Mouse (Mus musculus): ENCODE results near the gene Mtor.

Mtor gene

DNA sequence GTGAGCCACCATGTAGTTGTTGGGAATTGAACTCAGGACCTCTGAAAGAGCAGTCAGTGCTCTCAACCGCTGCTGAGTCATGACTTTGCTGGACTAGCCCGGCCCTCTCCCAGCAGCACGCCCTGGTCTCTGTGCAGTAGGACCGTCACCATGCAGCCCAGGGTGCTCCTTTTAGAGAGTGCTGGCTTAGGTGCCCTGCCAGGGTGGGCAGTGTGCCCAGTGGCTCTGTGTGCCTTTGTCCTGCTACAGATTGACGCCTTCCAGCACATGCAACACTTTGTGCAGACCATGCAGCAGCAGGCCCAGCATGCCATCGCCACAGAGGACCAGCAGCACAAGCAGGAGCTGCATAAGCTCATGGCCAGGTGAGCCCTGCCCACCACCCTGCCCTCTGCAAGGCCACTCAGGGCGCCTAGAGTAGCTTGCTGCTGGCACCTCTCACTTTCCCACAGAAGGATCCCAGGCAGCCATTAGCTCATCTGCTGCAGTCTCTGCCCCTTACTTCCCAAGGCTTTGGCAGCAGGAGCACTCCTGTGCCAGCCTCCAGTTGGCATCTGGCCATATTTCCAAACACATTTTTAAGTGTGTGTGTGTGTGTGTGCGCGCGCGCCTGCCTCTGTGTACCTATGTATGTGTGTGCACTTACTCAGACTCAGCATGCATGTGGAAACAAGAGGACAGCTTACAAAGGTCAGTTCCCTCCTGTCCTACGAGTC, 85.4 kb downstream of the Mtor start:
- DNase-seq = no peak

DNA sequence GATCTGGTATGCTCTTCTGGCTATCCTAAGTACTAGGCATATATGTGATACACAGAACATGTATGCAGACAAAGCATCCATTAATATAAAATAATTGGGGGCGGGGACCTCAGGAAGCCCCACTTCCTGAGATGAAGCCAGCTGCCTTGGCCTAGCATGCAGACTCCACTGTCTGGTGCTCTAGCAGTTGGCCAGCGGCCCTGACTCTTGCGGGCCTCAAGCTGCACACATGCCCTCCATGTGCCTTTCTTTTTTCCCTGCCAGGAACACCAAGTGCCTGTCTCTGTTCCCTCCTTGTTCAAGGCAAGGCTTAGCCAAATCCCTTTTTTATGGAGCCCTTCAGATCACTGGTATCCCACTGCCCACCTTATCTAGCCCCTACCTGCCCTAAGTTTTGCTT, 87.5 kb downstream of the Mtor start:
- DNase-seq = no peak

DNA sequence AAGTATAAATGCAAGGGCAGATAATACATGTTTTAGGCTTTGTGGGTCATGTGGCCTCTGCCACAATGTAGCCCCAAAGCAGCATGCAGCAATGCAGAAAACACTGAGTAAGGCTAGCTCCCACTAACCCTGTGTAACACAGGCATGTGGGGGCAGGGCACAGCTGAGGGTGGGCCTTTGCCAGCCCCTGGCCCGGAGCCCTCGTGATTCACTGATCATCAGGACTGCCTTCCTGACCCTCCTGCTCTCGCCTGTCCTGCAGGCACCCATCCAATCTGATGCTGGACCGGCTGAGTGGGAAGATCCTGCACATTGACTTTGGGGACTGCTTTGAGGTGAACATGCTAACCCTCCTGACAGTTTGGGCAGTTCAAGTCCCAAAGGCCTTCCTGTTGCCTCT, 100.7 kb downstream of the Mtor start:
- DNase-seq = no peak

DNA sequence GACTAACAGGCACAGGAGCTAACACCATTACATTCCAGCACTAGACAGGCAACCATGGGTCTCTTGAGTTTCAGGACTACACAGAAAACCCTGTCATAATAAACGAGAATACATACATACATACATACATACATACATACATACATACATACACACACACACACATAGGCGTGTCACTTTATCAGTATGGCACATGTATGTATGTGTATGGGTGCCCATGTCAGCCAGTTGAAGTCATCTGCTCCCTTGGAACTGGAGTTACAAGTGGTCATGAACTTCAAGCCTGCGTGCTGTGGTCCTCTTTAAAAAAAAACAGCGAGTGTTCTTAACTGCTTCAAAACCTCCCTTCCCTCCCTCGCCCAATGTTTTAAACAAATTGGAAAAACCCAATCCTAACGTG, 109.4 kb downstream of the Mtor start:
- DNase-seq = no peak

DNA sequence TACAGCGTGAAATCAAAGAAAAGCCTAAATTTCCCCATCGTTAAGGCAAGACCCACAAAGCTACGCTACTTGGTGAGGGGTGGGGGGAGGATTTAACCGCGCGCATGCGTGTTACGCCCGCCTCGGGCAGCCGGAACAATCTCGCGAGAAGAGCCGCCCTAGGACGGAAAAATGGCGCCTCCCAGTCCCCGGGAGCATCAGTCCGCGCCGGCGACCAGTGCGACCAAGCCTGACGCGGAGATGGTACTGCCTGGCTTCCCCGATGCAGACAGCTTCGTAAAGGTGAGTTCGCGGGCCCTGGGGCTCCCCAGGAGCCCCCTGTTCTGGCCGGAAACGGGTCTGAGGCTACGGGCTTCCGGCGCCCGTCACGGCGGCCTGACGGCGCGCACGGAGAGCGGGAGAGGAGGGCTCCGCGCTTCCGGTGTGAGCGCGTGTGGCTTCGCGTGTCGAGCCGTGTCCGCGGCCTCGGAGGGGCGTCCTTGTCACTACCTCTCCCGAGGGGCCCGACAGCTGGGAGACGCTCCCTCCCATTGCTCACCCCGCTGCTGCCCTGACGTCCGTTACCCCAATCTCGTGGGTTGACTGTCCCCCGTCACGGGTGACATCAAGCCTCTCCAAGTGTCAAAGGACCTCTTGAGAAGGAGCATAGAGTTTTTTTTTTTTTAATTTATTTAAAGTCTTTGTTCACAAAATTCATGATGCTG, 110.0 kb downstream of the Mtor start, which contains the start of gene Exosc10:
TSS of gene Exosc10 (plus strand) at position 133 of the 704 bp plus-strand sequence.
- peak; percentile 88 for DNase-seq

DNA sequence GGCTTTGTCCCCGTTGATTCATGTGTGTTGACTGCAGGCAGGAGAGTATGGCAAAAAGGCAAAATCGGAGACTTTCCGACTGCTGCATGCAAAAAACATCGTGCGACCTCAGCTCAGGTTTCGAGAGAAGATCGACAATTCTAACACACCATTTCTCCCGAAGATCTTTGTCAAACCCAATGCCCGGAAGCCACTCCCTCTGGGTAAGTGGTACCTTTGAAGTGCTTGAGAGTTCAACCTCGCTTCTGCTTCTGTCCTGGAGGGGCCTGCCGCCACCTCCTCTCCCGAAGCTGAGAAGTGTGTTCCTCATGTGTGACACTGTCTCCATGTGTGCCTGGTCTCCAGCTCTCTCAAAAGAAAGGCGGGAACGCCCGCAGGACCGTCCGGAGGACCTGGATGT, 114.3 kb downstream of the Mtor start:
- no peak for DNase-seq

DNA sequence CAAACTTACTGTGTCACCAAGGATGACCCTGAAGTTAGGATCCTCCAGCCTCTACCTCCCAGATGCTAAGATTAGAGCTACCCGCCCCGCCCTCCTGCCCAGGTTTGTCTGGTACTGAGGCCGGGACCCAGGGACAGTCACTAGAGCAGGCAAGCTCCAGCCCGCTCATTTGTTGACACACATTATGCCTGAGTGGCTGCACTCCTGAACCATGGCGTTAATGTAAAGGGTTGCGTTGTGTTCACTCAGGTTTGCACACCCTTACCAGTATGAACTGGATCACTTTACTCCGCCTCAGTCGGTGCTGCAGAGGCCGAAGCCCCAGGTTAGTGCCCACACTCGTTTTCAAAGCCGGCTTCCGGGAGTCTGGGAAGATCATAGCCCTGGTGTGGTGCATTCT, 115.2 kb downstream of the Mtor start:
- no peak for DNase-seq

DNA sequence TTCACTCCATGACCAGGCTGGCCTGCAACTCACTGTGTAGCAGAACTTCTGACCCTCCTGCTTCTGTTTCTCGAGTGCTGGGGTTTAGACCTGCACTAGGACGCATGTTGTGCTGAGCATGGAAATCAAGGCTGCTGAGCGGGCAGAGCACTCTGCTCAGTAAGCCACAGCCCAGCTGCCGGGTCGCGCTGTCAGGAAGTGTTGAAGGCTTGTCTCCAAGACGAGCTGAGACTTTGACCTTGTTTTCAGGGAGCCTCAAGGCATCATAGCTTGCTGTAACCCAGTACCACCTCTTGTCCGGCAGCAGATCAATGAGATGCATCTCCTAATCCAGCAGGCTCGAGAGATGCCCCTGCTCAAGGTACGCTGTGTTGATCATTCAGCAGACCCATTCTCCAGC, 121.7 kb downstream of the Mtor start:
- no peak for DNase-seq

DNA sequence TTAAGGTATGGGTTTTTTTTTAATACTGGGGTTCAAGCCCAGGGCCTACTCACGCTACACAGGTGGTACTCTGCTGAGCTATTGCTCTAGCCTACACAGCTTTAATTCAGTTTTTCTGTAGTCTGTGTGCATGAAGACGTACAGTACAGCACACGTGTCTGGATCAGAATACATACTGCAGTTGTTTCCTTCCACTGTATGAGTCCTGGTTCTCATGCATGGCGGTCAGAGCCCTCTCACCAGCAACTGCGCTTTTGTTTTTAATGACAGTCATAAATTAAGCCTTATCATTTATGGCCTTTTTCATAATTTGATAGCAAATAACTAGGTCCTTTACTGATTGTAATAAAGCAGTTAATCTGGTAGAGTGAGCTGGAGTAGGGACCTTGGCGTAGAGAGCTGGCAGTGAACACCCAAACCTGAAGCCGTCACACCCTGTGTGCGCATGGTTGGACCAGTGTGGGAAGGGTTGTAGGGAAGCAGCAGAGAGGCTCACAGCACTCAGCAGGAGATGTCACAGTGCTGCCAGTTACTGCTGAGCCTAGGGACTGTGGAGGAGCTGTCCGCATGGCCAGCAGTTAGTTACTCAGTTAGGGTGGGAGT, 122.4 kb downstream of the Mtor start:
- no peak for DNase-seq

DNA sequence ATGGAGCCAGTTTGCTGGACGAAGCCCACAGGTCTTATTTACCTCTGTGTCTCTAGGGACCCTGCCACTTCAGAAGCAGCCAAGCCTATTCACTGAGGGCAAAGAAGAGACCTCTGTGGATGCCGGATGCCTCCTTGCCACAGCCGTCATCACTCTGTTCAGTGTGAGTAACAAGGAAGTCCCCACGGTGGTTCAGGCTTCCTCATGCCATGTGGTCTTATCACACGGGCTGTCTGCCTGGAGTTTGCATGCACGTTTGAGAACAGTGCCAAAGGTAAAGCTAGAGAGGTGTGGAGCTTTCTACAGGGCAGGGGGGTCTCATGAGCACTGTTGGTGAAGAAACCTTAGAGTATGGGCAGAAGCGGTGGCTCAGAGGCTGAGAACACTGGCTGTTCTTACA, 124.8 kb downstream of the Mtor start:
- no peak for DNase-seq

DNA sequence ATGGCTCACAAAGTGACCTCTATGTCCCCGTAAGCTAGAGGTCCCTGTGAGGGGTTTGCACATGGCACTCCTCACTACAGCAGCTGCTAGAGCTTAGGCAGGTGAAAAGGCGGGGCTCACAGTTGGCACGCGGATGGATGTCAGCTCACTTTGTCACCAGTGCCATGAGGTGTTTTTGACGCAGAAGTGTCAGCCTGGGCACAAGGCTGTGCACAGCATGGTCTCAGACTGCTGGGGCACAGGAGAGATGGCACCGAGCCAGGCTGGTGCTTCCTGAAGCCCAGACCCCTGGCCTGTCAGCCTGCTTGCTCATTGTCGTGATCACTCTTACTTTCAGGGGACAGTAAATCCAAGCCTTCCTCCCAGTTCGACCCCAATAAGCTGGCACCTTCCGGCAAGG, 132.4 kb downstream of the Mtor start:
- no peak for DNase-seq

DNA sequence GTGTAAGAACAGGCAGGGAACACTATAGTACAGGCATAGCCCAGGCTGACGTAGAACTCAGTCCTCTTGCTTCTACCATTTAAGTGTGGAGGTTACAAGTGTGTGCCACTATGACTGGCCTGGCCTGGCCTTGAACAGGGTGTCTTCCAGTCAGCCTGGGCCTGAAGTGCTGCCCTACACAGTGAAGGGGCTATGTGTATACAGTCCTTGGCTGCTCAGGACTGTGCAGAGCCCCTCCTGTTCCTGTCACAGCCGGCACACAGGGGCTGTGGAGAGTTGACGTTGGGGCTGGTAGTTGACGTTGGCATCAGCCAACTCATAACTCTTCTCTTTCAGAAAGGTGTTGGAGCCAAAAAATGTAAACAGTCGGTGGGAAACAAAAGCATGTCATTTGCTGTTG, 133.0 kb downstream of the Mtor start:
- no peak for DNase-seq

DNA sequence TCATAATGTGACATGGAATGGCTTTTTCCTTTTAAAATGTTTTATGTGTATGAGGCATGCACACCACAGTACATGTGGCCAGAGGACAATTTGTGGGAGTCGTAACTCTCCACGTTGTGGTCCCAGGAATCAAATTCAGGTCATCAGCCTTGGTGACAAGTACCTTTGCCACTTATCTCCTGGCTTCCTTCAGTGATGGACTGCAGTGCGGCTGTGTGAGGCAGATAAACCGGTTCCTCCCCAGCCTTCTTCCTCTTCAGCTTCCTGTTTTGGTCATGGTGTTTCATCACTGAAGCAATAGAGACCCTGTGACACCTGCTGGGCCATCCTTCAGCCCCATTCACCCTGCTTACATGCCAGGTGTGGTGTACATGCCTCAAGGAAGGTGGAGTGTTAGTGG, 134.8 kb downstream of the Mtor start:
- no peak for DNase-seq

DNA sequence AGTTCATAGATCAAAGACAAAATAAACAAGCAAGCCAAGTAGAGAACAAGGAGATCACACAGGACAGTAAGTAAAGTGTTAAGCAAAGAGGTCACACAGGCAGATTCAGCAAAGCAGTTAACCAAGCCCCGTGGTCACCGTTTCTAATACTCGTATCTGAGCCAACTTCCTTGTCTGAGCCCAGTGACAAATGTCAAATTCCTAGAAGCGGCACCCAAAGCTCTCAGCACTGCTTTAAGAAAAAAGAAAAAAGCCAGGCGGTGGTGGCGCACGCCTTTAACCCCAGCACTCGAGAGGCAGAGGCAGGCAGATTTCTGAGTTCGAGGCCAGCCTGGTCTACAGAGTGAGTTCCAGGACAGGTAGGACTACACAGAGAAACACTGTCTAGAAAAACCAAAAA, 138.2 kb downstream of the Mtor start:
- no peak for DNase-seq

DNA sequence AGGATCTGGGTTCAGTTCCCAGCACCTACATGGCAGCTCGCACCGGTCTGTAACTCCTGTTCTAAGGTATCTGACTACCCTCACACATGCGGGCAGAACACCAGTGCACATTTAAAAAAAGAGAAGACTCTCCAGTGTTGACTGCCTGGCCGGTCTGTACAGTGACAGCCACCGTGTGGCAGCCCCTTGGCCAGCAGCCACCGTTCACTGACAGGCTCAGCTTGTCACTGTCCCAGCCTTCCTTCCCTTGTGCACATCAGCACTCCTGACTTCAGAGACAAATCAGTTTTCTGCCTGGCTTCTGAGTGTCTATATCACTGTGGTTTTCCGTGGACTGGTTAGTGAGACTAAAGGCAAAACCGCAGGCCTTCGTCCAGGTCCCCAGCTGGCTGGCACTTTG, 140.4 kb downstream of the Mtor start:
- DNase-seq = no peak

DNA sequence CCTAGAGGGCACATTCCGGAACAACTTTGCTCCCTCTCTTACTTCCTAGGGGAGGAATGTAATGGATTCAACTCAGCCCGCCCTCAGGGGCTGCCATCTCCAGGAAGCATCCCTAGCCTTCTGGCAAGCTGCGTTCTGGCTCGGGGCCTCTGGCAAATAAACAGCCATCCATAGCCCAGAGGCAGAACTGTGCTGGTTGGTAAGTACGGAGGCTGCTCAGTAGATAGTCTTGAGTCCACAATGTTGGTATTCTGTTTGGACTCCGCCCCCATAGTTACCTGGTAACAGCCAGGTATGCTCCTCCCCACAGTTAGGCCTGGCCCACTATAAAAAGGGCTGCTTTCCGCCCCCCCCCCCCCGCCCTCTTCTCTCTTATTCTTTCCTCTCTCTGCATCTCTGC, 141.2 kb downstream of the Mtor start:
- DNase-seq = no peak

DNA sequence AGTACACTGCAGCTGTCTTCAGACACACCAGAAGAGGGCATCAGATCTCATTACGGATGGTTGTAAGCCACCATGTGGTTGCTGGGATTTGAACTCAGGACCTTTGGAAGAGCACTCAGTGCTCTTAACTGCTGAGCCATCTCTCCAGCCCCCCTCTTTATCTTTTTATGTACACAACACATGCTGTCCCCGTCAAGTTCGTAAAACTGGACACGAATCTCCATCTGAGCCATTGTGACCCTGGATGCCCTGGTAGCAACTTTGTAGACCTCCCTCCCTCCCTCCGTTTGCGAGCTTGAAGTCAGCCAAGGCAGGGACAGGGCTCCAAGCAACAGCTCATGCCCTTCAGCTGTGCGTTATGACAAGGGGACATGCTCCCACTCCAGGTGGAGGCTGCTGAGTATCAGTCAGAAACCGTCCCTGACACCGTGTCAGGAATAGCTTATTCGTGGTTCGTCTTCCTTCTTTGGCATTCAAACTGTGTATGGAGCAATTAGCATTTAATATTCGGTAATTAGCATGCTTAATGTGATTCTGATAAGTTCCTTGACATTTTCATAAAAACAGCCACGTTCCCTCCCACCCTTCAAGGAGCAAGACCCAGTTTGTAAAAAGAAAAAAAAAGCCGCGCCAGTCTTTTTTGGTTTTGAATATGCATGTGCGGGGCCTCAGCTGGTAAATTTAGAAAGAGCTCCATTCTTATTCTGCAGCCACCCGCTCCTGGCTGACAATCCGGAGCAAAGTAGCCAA, 142.2 kb downstream of the Mtor start:
- DNase-seq = no peak

DNA sequence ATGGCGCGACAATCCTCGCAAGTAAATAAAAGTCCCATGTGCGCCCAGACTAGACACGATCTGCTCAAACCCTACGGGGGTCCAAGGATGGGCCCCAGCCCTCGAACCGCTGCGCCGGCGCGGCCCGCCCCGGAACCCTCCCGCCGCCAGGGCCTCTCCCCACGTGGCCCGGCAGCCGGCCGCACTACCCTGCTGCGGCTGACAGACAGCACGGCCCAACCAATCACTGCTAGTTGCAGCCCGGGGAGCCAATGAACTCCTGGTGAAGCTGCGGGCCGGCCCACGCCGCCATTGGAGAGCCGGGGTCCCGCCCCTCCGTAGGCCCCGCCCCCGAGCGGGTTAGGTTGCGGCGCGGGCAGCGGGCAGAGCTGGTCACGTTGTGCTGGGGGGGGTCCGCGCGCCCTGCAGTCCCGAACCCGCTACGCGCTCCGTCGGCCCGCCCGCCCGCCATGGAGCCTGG, 142.8 kb downstream of the Mtor start, which contains the start of gene Srm:
TSS of gene Srm (plus strand) at position 333 of the 460 bp plus-strand sequence.
- peak; percentile 99 for DNase-seq

DNA sequence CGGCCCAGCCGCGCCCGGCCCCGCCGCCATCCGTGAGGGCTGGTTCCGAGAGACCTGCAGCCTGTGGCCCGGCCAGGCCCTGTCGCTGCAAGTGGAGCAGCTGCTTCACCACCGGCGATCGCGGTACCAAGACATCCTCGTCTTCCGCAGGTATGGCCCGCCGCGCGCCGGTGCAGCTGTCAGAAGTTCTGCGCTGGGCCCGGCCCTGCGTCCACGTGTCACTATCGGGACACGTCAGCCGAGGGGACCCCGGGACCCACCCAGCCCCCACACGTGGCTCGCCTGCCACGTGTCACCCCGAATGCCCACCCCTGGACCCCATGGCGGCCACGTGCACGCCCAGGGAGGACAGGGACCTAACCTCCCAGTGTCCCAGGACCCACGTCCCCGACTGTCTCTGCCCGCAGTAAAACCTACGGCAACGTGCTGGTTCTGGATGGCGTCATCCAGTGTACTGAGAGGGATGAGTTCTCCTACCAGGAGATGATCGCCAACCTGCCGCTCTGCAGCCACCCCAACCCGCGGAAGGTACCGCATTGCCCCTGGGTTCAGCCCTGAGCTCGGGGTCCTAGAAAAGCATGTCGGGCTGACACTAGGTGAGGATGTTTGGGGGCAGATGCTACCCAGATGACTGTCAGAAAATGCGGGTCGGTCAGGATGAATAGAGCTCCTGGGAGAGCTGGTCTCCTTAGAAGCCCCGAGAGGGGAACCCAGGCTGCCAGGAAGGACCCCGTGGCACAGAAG, 143.4 kb downstream of the Mtor start:
- no peak for DNase-seq

DNA sequence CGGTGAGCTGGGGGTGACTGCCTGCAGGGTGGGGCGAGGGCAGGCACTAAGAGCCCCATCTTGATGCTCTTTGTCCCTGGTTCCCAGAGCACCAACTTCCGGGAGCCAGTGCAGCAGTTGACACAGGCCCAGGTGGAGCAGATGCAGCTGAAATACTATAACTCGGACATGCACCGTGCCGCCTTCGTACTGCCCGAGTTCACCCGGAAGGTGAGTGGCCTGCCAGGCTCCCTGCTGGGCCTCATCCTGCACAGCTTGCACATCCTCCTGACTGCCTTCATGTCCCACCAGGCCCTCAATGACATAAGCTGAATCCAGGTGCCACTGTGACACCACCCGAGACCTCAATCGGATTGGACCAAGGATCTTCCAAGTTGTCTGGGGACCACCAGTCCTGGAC, 145.6 kb downstream of the Mtor start:
- DNase-seq = no peak

DNA sequence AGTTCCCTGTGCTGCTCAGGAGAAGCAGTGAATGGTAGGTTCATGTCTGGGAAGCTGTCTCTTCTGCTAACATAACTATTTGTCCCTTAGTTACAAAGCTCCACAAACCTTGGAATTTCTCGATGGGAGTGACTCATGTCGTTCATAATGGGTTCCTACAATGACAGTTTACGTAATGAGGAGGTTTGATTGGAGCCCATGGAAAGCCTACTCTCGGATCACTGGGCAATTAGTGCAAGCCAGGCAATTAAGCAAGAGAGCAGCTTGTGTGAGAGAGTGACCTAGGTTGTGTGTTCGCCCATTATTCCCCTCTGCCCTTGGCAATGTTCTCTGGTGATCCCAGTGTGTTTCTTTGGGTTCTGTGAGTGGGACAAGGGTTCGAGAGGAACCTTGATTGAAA, 147.5 kb downstream of the Mtor start:
- DNase-seq = no peak

DNA sequence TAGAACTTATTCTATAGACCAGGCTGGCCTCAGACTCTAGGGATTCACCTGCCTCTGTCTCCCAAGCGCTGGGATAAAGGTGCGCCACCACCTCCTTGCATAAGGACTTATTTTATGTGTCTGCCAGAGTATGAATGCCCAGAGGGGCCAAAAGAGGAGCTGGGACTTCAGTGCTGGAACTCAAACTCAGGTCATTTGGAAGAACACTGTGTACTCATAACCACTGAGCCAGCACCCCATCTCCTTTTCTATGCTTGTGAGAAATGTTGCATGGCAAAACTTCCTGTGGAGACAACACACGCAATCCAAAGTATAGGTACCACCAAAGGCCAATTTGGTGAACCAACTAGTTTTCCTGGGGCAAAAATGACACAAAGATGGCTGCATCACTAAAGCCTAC, 148.3 kb downstream of the Mtor start:
- DNase-seq = no peak

DNA sequence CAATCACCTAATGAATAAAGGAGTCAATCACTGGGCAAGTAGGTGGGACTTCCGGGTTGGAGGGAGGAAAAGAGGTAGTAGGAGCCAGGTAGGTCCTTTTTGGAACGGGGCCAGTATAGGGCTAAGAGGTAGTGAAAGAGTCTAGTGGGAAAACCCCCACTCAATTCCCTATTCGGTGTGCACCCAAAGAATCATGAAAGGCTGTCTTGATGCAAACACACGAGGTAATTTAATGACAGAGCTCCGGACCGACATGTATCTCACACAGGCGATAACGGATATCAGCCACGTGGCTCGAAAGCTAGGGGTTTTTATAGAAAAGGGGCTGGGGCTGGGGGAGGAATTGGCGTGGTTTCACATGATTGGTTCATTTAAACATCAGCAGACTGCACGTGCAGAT, 150.4 kb downstream of the Mtor start:
- DNase-seq = no peak

Measured in right cerebral cortex, postnatal 25 days (tissue).